Mouse (Mus musculus): ENCODE results near the gene Dtwd1.

DNA sequence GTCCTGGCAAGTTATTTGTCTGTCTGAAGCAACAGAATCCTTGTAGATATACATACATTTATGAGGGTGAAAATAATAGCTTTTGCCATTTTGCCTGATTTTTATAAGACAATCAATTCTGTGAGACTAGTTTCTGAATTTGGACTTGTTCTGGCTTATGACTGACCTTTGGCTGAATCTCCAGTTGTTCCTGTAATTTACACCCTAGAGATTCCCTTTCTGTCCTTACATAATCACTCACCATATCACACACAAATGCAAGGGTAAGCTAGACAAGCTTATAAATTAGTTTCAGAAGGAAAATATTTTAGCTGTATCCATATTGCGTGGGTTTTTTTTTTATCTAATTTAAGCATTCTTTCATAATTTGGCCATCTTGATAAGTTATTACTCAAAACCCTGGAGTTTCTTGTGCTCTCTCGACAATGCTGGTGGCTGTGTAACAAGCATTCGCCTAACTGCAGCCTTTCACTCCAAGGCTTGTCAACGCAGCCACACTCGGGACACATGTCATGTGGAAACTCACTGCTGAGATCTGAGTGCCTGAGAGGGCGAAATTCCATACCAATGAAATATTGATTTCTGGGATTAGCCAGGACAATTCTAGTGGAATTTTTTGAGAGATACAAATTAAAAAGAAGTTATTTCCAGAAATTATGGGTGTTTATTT lies 59.2 kb downstream of the Dtwd1 start:
- TF ChIP-seq CTCF (IDR thresholded peaks at IDR 0.05; ENCODE audit: control insufficient read depth, insufficient read depth, low read length) = no peak
- TF ChIP-seq POLR2A (IDR thresholded peaks at IDR 0.05; ENCODE audit: borderline replicate concordance, control insufficient read depth, low read depth, low read length) = no peak
